Mouse (Mus musculus): ENCODE data around the gene Ambra1. TPM values are rescaled to one million over a fixed set of nuclear protein-coding genes. Genes with fewer than 3 reads are reported as not detected.

The Ambra1 gene
- total and polyA plus RNA-seq, 3 experiments: 15.8 to 27.1 (median 21.9) TPM

- no peak for TF ChIP-seq MXI1 (IDR thresholded peaks at IDR 0.05; ENCODE audit: low read depth, low read length)
- no peak for TF ChIP-seq MAFK (IDR thresholded peaks at IDR 0.05; ENCODE audit: insufficient replicate concordance, low read length)
- 0 out of 2 replicates have a peak, but pooled peaks have one; percentile 32 for TF ChIP-seq MEF2A (IDR thresholded peaks at IDR 0.05; ENCODE audit: borderline replicate concordance, low read depth, low read length)
- no peak for TF ChIP-seq POLR2A (IDR thresholded peaks at IDR 0.05; ENCODE audit: low read depth, low read length)
- peak; percentile 71 for TF ChIP-seq EP300 (IDR thresholded peaks at IDR 0.05; ENCODE audit: low read length)
- no peak for TF ChIP-seq MAZ (IDR thresholded peaks at IDR 0.05; ENCODE audit: low read depth, low read length)
- TF ChIP-seq USF1 (IDR thresholded peaks at IDR 0.05; ENCODE audit: low read depth, low read length): no peak
- no peak for TF ChIP-seq E2F4 (IDR thresholded peaks at IDR 0.05; ENCODE audit: insufficient replicate concordance, low read depth, low read length)
- TF ChIP-seq IRF4 (IDR thresholded peaks at IDR 0.05; ENCODE audit: low read depth, low read length): 0 out of 2 replicates have a peak, but pooled peaks have one; percentile 8
- no peak for TF ChIP-seq GABPA (IDR thresholded peaks at IDR 0.05; ENCODE audit: insufficient replicate concordance, low read depth, low read length)
- no peak for TF ChIP-seq CTCF (conservative IDR thresholded peaks at IDR 0.05 in 1 of 2, IDR thresholded peaks at IDR 0.05 in 1 of 2; ENCODE audit: low read depth in 2 of 2, low read length in 2 of 2)
- no peak for TF ChIP-seq ZKSCAN1 (IDR thresholded peaks at IDR 0.05; ENCODE audit: borderline replicate concordance, low read depth, low read length)
- TF ChIP-seq PAX5 (IDR thresholded peaks at IDR 0.05; ENCODE audit: low read length): no peak
- TF ChIP-seq SIN3A (IDR thresholded peaks at IDR 0.05; ENCODE audit: low read length): 0 out of 2 replicates have a peak, but pooled peaks have one; percentile 39
- no peak for TF ChIP-seq KAT2A (IDR thresholded peaks at IDR 0.05; ENCODE audit: insufficient replicate concordance, low read length)
- TF ChIP-seq MYC (IDR thresholded peaks at IDR 0.05; ENCODE audit: low read depth, low read length): 0 out of 2 replicates have a peak, but pooled peaks have one; percentile 40
- no peak for TF ChIP-seq POLR2AphosphoS2 (IDR thresholded peaks at IDR 0.05; ENCODE audit: low read depth, low read length)
- no peak for TF ChIP-seq ZC3H11A (IDR thresholded peaks at IDR 0.05; ENCODE audit: low read depth, low read length)
- no peak for TF ChIP-seq ELF1 (IDR thresholded peaks at IDR 0.05; ENCODE audit: low read depth, low read length)
- TF ChIP-seq JUND (conservative IDR thresholded peaks at IDR 0.05; ENCODE audit: low read depth, low read length): no peak
- no peak for TF ChIP-seq HCFC1 (IDR thresholded peaks at IDR 0.05; ENCODE audit: low read depth, low read length)
- TF ChIP-seq JUN (IDR thresholded peaks at IDR 0.05; ENCODE audit: insufficient read depth, low read depth, low read length): no peak
- peak; percentile 24; the same call in 1 of the 2 replicates for TF ChIP-seq ETS1 (conservative IDR thresholded peaks at IDR 0.05; ENCODE audit: low read depth, low read length)
- no peak for TF ChIP-seq TCF12 (IDR thresholded peaks at IDR 0.05; ENCODE audit: low read depth, low read length)
- Histone ChIP-seq H3K4me3 (replicated peaks in 1 of 3; ENCODE audit: low read depth in 2 of 3, low read length in 2 of 3, poor library complexity in 1 of 3) (no peak overlapping the region), H3K79me2 (replicated peaks; ENCODE audit: control insufficient read depth, extremely low read depth, insufficient read depth, poor library complexity, severe bottlenecking) (no peaks in the 10 kb centered on the region), H3K27ac (ENCODE audit: insufficient read depth, low read depth) (0 out of 2 replicates have a peak overlapping the region, but pooled peaks have one; percentile 23), H3K4me2 (ENCODE audit: insufficient read depth, low read depth, poor library complexity, severe bottlenecking) (no peak overlapping the region), H3K4me1 (ENCODE audit: control insufficient read depth in 1 of 2, insufficient read depth in 2 of 2) (peaks cover 7 to 45% of the 10 kb centered on the region in 2 experiments), H3K36me3 (replicated peaks in 1 of 2; ENCODE audit: control insufficient read depth in 1 of 2, insufficient read depth in 1 of 2, low read length in 1 of 2) (peaks cover 0 to 15% of the 10 kb centered on the region in 2 experiments), H3K9me3 (replicated peaks; ENCODE audit: low read length) (no peaks in the 10 kb centered on the region), H3K9ac (ENCODE audit: insufficient read depth, low read depth) (no peak overlapping the region), H3K27me3 (replicated peaks) (no peaks in the 10 kb centered on the region)
- peak; percentile 67 for DNase-seq (ENCODE audit: extremely low read depth)
- dilution Hi-C loops (cut with MboI; ENCODE audit: extremely low pct_ligation_motif_present, extremely low pct_unique_long_range_greater_than_20kb, low sequenced_read_pairs) (no loop called here), in situ Hi-C loops (cut with MboI; ENCODE audit: low pct_ligation_motif_present, low pct_unique_long_range_greater_than_20kb, low sequenced_read_pairs) (no loop called here)
These were observed 114.2 kb downstream of the Ambra1 start for GRCm38 (mm10) chr2:91844085-91844484.
